Mouse (Mus musculus) bone marrow macrophage, adult 2 months (primary cell): ENCODE results near the gene Btd. TPM values are rescaled to one million over a fixed set of nuclear protein-coding genes. Genes with fewer than 3 reads are reported as not detected.
A peak's percentile ranks its signal among the peaks of the same experiment; 100 is the strongest.

Experiments
- H3K27ac ChIP-seq: 2 replicates; pipeline ENCODE4 v1.5.1; 2012; ENCODE audit warnings: low read depth, low read length; ENCODE audit not compliant: insufficient read depth
- H3K4me1 ChIP-seq: 2 replicates; pipeline ENCODE4 v1.6.1; 2012; ENCODE audit warnings: low read length; ENCODE audit not compliant: control insufficient read depth, insufficient read depth
- H3K4me3 ChIP-seq: 2 replicates; pipeline ENCODE4 v1.5.1; 2012; ENCODE audit warnings: mild to moderate bottlenecking, low read length, moderate library complexity; ENCODE audit not compliant: insufficient read depth
- CTCF ChIP-seq: IDR thresholded peaks from 2 replicates; pipeline ENCODE4 v1.5.1; 2012; ENCODE audit warnings: low read depth, mild to moderate bottlenecking, low read length, moderate library complexity
- POLR2A ChIP-seq: IDR thresholded peaks from 2 replicates; pipeline ENCODE4 v1.6.1; 2012; ENCODE audit warnings: mild to moderate bottlenecking, low read depth, low read length, borderline replicate concordance
- polyA plus RNA-seq: library from polyadenylated mRNA; stranded (reverse); fragments of >200 nt; gene quantifications from 2 replicates; pipeline ENCODE4 v1.2.4, GENCODE M21; 2012; ENCODE audit not compliant: missing spikeins, insufficient read depth, insufficient read length

Btd gene
- polyA plus RNA-seq, 1 experiment: 14.2 TPM

- H3K27ac ChIP-seq: no peak overlapping the region
- H3K4me3 ChIP-seq: no peak overlapping the region
- TF ChIP-seq POLR2A (no peak), CTCF (no peak)
- H3K4me1 ChIP-seq: peaks cover 27% of the 10 kb centered on the region
Observed at GRCm38 (mm10) chr14:31656386-31656785, 15.6 kb downstream of the Btd start.

GRCm38 (mm10) chr14:31656857-31657645 lies 16.2 kb downstream of the Btd start:
- TF ChIP-seq CTCF (peak; percentile 86), POLR2A (no peak)
- H3K27ac ChIP-seq: no peak overlapping the region

GRCm38 (mm10) chr14:31658126-31658680 lies 17.4 kb downstream of the Btd start:
- Histone ChIP-seq H3K4me1 (peaks cover 38% of the 10 kb centered on the region), H3K4me3 (no peak overlapping the region), H3K27ac (no peak overlapping the region)
- TF ChIP-seq POLR2A (no peak), CTCF (no peak)

More at GRCm38 (mm10) chr14:31656857-31657645, 16.2 kb downstream of the Btd start:
- Histone ChIP-seq H3K4me3 (no peak overlapping the region), H3K4me1 (peaks cover 27% of the 10 kb centered on the region)

GRCm38 (mm10) chr14:31659501-31660181 lies 18.8 kb downstream of the Btd start:
- peaks cover 51% of the 10 kb centered on the region for H3K4me1 ChIP-seq
- TF ChIP-seq CTCF (no peak), POLR2A (no peak)
- H3K4me3 ChIP-seq: no peak overlapping the region
- H3K27ac ChIP-seq: no peak overlapping the region

GRCm38 (mm10) chr14:31660312-31661093 lies 19.7 kb downstream of the Btd start:
- no peak for TF ChIP-seq POLR2A
- TF ChIP-seq CTCF: no peak
- Histone ChIP-seq H3K27ac (no peak overlapping the region), H3K4me1 (peaks cover 58% of the 10 kb centered on the region), H3K4me3 (no peak overlapping the region)

- Histone ChIP-seq H3K27ac (peak overlapping the region; percentile 83), H3K4me1 (peaks cover 62% of the 10 kb centered on the region), H3K4me3 (peak overlapping the region; percentile 65)
- TF ChIP-seq POLR2A: no peak
- no peak; the same call in 1 of the 2 replicates for TF ChIP-seq CTCF
Observed at GRCm38 (mm10) chr14:31661671-31662554, 21.1 kb downstream of the Btd start.

- H3K4me3 ChIP-seq: peak overlapping the region; percentile 65
- peaks cover 60% of the 10 kb centered on the region for H3K4me1 ChIP-seq
- H3K27ac ChIP-seq: peak overlapping the region; percentile 83
- no peak for TF ChIP-seq POLR2A
- no peak for TF ChIP-seq CTCF
Observed at GRCm38 (mm10) chr14:31662555-31663211, 21.9 kb downstream of the Btd start.

- Histone ChIP-seq H3K27ac (no peak overlapping the region), H3K4me3 (no peak overlapping the region), H3K4me1 (peaks cover 69% of the 10 kb centered on the region)
- TF ChIP-seq CTCF (no peak), POLR2A (no peak)
Observed at GRCm38 (mm10) chr14:31663376-31664099, 22.7 kb downstream of the Btd start.
